ENCODE assay signal across 8 mouse cellular contexts in the genomic region with DNA sequence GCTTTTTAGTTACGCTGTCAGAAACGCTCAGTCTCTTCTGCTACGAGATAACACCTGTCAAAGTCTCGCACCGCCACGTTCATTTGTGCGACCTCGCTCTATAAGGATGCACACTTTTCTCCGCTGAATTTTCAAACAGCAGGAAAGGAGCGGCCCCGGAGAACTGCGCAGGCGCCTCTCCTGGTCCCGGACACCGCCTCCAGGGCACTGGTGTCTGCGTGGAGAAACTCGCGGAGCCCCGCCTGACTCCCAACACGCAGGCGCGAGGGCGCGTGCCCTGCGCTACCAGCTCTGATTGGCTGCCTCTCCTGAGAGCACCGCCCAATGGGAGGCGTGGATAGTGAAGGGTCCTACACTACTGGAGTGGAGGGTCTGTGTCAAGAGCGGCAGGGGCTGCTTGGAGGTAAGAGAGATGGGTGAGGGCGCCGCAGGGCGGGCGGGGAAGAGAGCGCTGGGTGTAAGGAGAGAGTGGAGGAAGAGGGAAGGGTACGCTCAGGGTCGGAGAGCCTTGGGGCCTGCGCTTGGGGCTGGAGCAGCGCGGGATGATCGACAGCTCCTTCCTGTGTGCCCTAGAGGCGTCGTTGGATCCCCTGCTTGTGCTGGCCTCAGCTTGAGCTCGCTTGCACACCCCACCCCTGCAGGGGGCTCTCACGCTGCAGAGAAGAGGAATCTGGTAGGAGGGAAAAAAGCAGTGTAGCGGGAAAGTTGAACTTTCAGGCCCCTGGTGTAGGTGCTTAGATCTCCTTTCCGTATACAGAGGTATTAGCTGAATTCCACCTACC. TPM values are rescaled to one million over a fixed set of nuclear protein-coding genes. Genes with fewer than 3 reads are reported as not detected.
DNase-seq lines count a peak whose midpoint lies in the region; ATAC-seq and TF ChIP-seq lines count a peak whose summit lies in the region.

A gene (plus strand): TSS at position 324 of the 782 bp plus-strand sequence.

- peak within 1 kb of the TSS; percentile 96 for H3K4me3 ChIP-seq in bone marrow macrophage, adult 2 months (ENCODE audit: insufficient read depth, low read length)
- H3K4me3 ChIP-seq in embryonic fibroblast, embryonic 13.5 days (ENCODE audit: insufficient read depth, low read length) = peak within 1 kb of the TSS; percentile 86
- peak within 1 kb of the TSS; percentile 74 for H3K4me3 ChIP-seq in heart, embryonic 10.5 days
- peak within 1 kb of the TSS; percentile 82 for H3K4me3 ChIP-seq in kidney, embryonic 15.5 days (replicated peaks)

- DNase-seq in A20 (ENCODE audit: low read depth, low spot score) (peak; percentile 98), liver (peak; percentile 98)
- DNase-seq in heart, embryonic 10.5 days (ENCODE audit: low spot score) = peak; percentile 99
- DNase-seq in spleen, postnatal 4 days (ENCODE audit: low spot score in 2 of 2) = peak; percentile 97

- peak within 1 kb of the TSS; percentile 70 for H3K27ac ChIP-seq in bone marrow macrophage, adult 2 months (ENCODE audit: insufficient read depth, low read depth, low read length)
- peak within 1 kb of the TSS; percentile 63 for H3K27ac ChIP-seq in embryonic fibroblast, embryonic 13.5 days (ENCODE audit: insufficient read depth, low read length)
- peak within 1 kb of the TSS; percentile 95 for H3K27ac ChIP-seq in heart, embryonic 10.5 days
- peak within 1 kb of the TSS; percentile 97 for H3K27ac ChIP-seq in kidney, embryonic 15.5 days

- peaks cover 23% of the 10 kb centered on the region for H3K4me1 ChIP-seq in bone marrow macrophage, adult 2 months (ENCODE audit: control insufficient read depth, insufficient read depth, low read length)
- H3K4me1 ChIP-seq in embryonic fibroblast, embryonic 13.5 days (ENCODE audit: control insufficient read depth, insufficient read depth, low read length) = peaks cover 8% of the 10 kb centered on the region
- H3K4me1 ChIP-seq in heart, embryonic 10.5 days = peaks cover 42% of the 10 kb centered on the region
- peaks cover 41% of the 10 kb centered on the region for H3K4me1 ChIP-seq in kidney, embryonic 15.5 days

- H3K9me3 ChIP-seq in heart, embryonic 10.5 days = no peaks in the 10 kb centered on the region
- H3K9me3 ChIP-seq in kidney, embryonic 15.5 days (replicated peaks) = no peaks in the 10 kb centered on the region

- WGBS in heart, embryonic 10.5 days = under 1% methylated on average over 45 of the region's 45 CpGs
- WGBS in kidney, embryonic 15.5 days = under 1% methylated on average over 45 of the region's 45 CpGs

- no peaks in the 10 kb centered on the region for H3K27me3 ChIP-seq in heart, embryonic 10.5 days (ENCODE audit: insufficient read depth, poor library complexity, severe bottlenecking)
- H3K27me3 ChIP-seq in kidney, embryonic 15.5 days = no peaks in the 10 kb centered on the region

- H3K9ac ChIP-seq in kidney, embryonic 15.5 days = peak within 1 kb of the TSS; percentile 67

- no peak for TF ChIP-seq POLR2A in bone marrow macrophage, adult 2 months (IDR thresholded peaks at IDR 0.05; ENCODE audit: borderline replicate concordance, low read depth, low read length)
- TF ChIP-seq POLR2A in embryonic fibroblast, embryonic 13.5 days (IDR thresholded peaks at IDR 0.05; ENCODE audit: low read depth, low read length) = peak; percentile 83

- peak; percentile 95 for ATAC-seq in kidney, embryonic 15.5 days (replicated peaks; ENCODE audit: low FRiP score)
- ATAC-seq in monocyte, adult 5-6 weeks (replicated peaks; ENCODE audit: insufficient number of reproducible peaks, low FRiP score, low TSS enrichment, poor library complexity, severe bottlenecking) = peak; percentile 68

- peaks cover 29% of the 10 kb centered on the region for H3K36me3 ChIP-seq in heart, embryonic 10.5 days
- peaks cover 40% of the 10 kb centered on the region for H3K36me3 ChIP-seq in kidney, embryonic 15.5 days

- H3K4me2 ChIP-seq in kidney, embryonic 15.5 days = peak within 1 kb of the TSS; percentile 97

- TF ChIP-seq CTCF in bone marrow macrophage, adult 2 months (IDR thresholded peaks at IDR 0.05; ENCODE audit: low read depth, low read length) = no peak
- TF ChIP-seq CTCF in embryonic fibroblast, embryonic 13.5 days (IDR thresholded peaks at IDR 0.05; ENCODE audit: borderline replicate concordance, insufficient read depth, low read length) = 0 out of 2 replicates have a peak, but pooled peaks have one; percentile 1

RNA-seq across cellular contexts. Expression of the gene that starts here (rescaled TPM):
- 5.0 and 6.4 TPM in 2 replicates for polyA plus RNA-seq in bone marrow macrophage, adult 2 months (2012; ENCODE audit: insufficient read depth, insufficient read length, missing spikeins)
- 9.3 and 9.7 TPM in 2 replicates for polyA plus RNA-seq in embryonic fibroblast, embryonic 13.5 days (2011; ENCODE audit: insufficient read length, low read depth, missing spikeins)
- polyA plus RNA-seq in heart, embryonic 10.5 days (2016; fragmentation: Nextera tagmentation; extraction: Ambion mirVana) = 2.5 and 3.0 TPM in 2 replicates
- polyA plus RNA-seq in kidney, embryonic 15.5 days (2015; fragmentation: Nextera tagmentation; extraction: Ambion mirVana) = 2.5 and 2.6 TPM in 2 replicates
- total RNA-seq in monocyte, adult 5-6 weeks (2017) = 2.4 to 9.8 TPM (median 2.6 TPM) in 3 replicates

Comparison
In these comparisons a context has a peak if more than half of its experiments do, and no peak if none do; other contexts are left out.
1. Peak in every context shown above with its lines: DNase-seq, ATAC-seq, H3K4me3 ChIP-seq and H3K27ac ChIP-seq.